Comparison of ENCODE assay signal across 26 mouse cellular contexts in the genomic region with DNA sequence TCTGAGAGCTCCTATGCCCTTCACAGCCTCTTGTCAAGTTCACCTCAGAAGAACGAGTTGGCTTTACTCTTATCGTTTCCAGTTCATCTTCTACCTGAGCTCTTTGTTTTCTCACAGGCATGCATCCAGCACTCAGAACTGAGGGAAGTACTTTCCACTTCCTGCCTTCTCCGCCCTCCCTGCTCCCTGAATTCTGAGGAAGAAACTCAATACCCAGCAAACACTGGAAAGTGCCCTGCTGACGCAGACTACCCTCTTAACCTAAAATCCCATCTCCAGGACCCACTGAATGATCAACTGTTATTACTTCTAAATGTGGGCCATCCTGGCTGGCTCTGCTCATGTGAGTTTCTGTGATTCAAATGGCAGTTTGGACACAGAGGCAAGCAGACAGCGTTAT. TPM values are rescaled to one million over a fixed set of nuclear protein-coding genes. Genes with fewer than 3 reads are reported as not detected.
"Had no signal": no experiment of that assay in that cellular context is flagged by ENCODE, and none has a peak within 500 bp of the region (broad histone marks: within the 10 kb centered on the region; RNA-seq: fewer than 3 reads in every experiment).

No protein-coding gene starts in this region.

- H3K9ac ChIP-seq: kidney, embryonic 15.5 days; limb, embryonic 13.5 days; liver, embryonic 12.5 days; liver, embryonic 15.5 days; lung, embryonic 14.5 days; midbrain, embryonic 13.5 days; neural tube, embryonic 13.5 days; stomach, embryonic 15.5 days had no signal

- ATAC-seq: inflammation-experienced regulatory T-cells, adult 6 months; intestine, embryonic 16.5 days; liver, embryonic 12.5 days; midbrain, embryonic 13.5 days; midbrain, embryonic 16.5 days had no signal

- H3K27ac ChIP-seq: kidney, embryonic 15.5 days; limb, embryonic 10.5 days; limb, embryonic 13.5 days; liver, embryonic 12.5 days; liver, embryonic 15.5 days; midbrain, embryonic 10.5 days; midbrain, embryonic 13.5 days; neural tube, embryonic 13.5 days; stomach, embryonic 15.5 days had no signal

- H3K27me3 ChIP-seq: kidney, embryonic 15.5 days; limb, embryonic 13.5 days; liver, embryonic 12.5 days; liver, embryonic 15.5 days; megakaryocyte, embryonic 14.5 days; midbrain, embryonic 13.5 days; neural tube, embryonic 13.5 days; stomach, embryonic 15.5 days had no signal

- H3K4me3 ChIP-seq: kidney, embryonic 15.5 days; limb, embryonic 10.5 days; limb, embryonic 13.5 days; liver, embryonic 12.5 days; liver, embryonic 15.5 days; megakaryocyte, embryonic 14.5 days; midbrain, embryonic 10.5 days; midbrain, embryonic 13.5 days; myocyte; neural tube, embryonic 13.5 days; stomach, embryonic 15.5 days had no signal

- H3K9me3 ChIP-seq: kidney, embryonic 15.5 days; limb, embryonic 10.5 days; limb, embryonic 13.5 days; liver, embryonic 12.5 days; liver, embryonic 15.5 days; megakaryocyte, embryonic 14.5 days; midbrain, embryonic 10.5 days; midbrain, embryonic 13.5 days; neural tube, embryonic 13.5 days; stomach, embryonic 15.5 days had no signal

- H3K4me2 ChIP-seq: kidney, embryonic 15.5 days; limb, embryonic 13.5 days; liver, embryonic 12.5 days; liver, embryonic 15.5 days; lung, embryonic 14.5 days; midbrain, embryonic 13.5 days; neural tube, embryonic 13.5 days; stomach, embryonic 15.5 days had no signal

- DNase-seq: kidney, adult 2 months; kidney, postnatal 10 days; kidney, postnatal 4 days; layer of hippocampus, adult 9-11 months; liver; lung, embryonic 14.5 days; retina, postnatal 1 day; right cerebral cortex, postnatal 25 days; spleen, adult 18-20 months; thymus, postnatal 25 days had no signal

- H3K36me3 ChIP-seq: kidney, embryonic 15.5 days; limb, embryonic 10.5 days; limb, embryonic 13.5 days; liver, embryonic 12.5 days; liver, embryonic 15.5 days; midbrain, embryonic 10.5 days; midbrain, embryonic 13.5 days; neural tube, embryonic 13.5 days; stomach, embryonic 15.5 days had no signal

- H3K4me1 ChIP-seq: limb, embryonic 13.5 days; liver, embryonic 15.5 days; midbrain, embryonic 10.5 days; midbrain, embryonic 13.5 days; neural tube, embryonic 13.5 days; stomach, embryonic 15.5 days had no signal

RNA-seq across cellular contexts. Expression of a gene that starts 8.7 kb away (rescaled TPM):
- total RNA-seq: monocyte, adult 5-6 weeks; neutrophil, adult 5-6 weeks had no signal
